Mouse (Mus musculus): ENCODE measurements around the gene Cdsn.

Cdsn gene

GRCm38 (mm10) chr17:35551881-35552414 lies at the start of gene Cdsn:
Gene Cdsn (plus strand): TSS chr17:35552128.
- in situ Hi-C loops (cut with MboI; ENCODE audit: unreplicated experiment in 2 of 2), result no loop called here

DNA sequence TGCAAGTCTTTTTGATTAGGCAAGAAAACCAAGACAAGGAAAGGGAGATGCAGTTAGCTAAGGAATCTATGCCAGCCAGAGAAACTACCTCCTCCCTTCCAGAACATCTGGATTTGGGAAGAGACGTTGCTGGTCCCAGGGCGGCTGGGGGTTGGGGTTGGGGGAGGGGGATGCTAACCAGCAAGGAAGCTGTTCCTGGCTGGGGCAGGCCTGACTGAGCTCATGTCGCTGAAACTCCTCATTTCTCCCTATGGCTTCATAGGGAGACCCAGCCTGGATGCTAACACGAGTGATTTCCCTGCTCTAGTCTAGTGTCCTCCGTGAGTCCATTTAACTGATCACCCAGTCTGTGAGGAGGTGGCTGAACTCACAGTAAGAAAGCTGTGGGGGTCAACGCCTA lies 49.7 kb upstream of the Cdsn start:
- in situ Hi-C loops (cut with MboI; ENCODE audit: unreplicated experiment in 2 of 2), result loop anchor here (25.0 kb wide), 2 partner anchors 365 to 410 kb away; partner anchors contain the start of genes Apom (in 1 of the 2), Atat1 (in 1 of the 2), Bag6 (in 1 of the 2) and D17H6S53E (in 1 of the 2)

DNA sequence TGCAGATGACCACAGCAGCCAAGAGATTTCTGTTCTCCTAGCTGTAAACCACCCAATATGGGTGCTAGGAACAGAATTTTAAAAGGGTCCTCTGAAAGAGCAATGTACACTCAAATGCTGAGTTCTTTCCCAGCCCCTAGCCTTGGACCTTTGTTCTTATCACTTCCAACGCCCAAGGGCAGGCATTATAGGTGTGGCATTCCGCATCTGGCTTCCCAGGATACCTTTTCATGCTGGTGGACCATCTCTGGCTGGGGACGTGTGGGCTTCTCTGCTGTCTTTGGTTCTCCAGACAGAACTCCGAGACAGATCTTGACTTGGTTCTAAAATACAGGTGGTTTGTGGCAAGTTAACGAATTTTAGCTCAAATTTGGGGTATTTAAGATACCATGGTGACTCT lies 49.2 kb upstream of the Cdsn start:
- in situ Hi-C loops (cut with MboI; ENCODE audit: unreplicated experiment in 2 of 2), result loop anchor here (25.0 kb wide), 2 partner anchors 365 to 410 kb away; partner anchors contain the start of genes Apom (in 1 of the 2), Atat1 (in 1 of the 2), Bag6 (in 1 of the 2) and D17H6S53E (in 1 of the 2)

GRCm38 (mm10) chr17:35503849-35504248 lies 48.1 kb upstream of the Cdsn start:
- in situ Hi-C loops (cut with MboI; ENCODE audit: unreplicated experiment in 2 of 2), result loop anchor here (25.0 kb wide), 2 partner anchors 367 to 408 kb away; partner anchors contain the start of genes Apom (in 1 of the 2), Atat1 (in 1 of the 2), Bag6 (in 1 of the 2) and D17H6S53E (in 1 of the 2)

- in situ Hi-C loops (cut with MboI; ENCODE audit: unreplicated experiment in 2 of 2), result loop anchor here (25.0 kb wide), 2 partner anchors 368 to 407 kb away; partner anchors contain the start of genes Apom (in 1 of the 2), Atat1 (in 1 of the 2), Bag6 (in 1 of the 2) and D17H6S53E (in 1 of the 2)
Observed at GRCm38 (mm10) chr17:35504628-35505481, 47.1 kb upstream of the Cdsn start.

DNA sequence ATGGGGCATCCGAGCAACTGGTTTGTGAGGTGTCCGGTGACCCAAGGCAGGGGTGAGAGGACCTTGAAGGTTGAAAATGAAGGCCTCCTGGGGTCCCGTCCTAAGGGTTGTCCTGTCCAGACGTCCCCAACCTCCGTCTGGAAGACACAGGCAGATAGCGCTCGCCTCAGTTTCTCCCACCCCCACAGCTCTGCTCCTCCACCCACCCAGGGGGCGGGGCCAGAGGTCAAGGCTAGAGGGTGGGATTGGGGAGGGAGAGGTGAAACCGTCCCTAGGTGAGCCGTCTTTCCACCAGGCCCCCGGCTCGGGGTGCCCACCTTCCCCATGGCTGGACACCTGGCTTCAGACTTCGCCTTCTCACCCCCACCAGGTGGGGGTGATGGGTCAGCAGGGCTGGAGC lies 46.2 kb upstream of the Cdsn start, which contains the start of gene Pou5f1:
Pou5f1 (plus strand) TSS at position 243 of the 400 bp plus-strand sequence.
- in situ Hi-C loops (cut with MboI; ENCODE audit: unreplicated experiment in 2 of 2), result loop anchor here (25.0 kb wide), 2 partner anchors 368 to 407 kb away; partner anchors contain the start of genes Apom (in 1 of the 2), Atat1 (in 1 of the 2), Bag6 (in 1 of the 2) and D17H6S53E (in 1 of the 2)

GRCm38 (mm10) chr17:35506881-35507280 lies 45.0 kb upstream of the Cdsn start:
- in situ Hi-C loops (cut with MboI; ENCODE audit: unreplicated experiment in 2 of 2), result loop anchor here (25.0 kb wide), 2 partner anchors 370 to 405 kb away; partner anchors contain the start of genes Apom (in 1 of the 2), Atat1 (in 1 of the 2), Bag6 (in 1 of the 2) and D17H6S53E (in 1 of the 2)

DNA sequence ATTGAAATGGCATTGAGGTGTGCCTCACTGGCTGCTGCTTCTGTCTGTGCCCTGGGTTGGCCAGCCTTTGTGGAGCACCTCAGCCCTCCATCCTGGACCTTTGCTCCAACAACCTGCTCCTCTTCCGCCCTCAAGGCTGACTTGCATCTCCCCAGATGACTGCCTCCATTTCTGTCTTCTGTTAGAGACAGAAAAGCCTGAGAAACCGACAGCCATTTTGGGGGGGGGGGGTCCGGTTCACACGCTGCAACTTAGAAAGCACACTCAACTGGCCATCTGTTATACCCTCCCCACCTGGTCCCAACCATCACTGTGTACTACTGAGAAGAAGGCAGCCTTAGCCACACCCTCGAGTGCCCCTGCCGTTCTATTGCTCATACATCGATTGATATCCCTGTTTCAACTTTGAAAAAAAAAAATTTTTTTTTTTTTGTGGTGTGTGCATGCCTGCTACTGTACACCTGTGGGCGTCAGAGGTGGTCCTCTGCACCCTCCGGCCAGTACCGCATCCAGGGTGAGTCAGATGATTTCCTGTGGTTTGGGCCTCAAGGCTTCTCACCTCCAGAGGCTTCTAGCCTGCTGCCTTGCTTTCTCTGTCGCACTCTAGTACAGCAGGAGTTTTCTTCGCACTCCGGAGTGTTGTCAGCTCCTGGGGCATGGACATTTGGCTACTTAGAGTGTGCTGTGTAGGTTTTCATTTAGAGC lies 44.2 kb upstream of the Cdsn start:
- in situ Hi-C loops (cut with MboI; ENCODE audit: unreplicated experiment in 2 of 2), result loop anchor here (25.0 kb wide), 2 partner anchors 370 to 405 kb away; partner anchors contain the start of genes Apom (in 1 of the 2), Atat1 (in 1 of the 2), Bag6 (in 1 of the 2) and D17H6S53E (in 1 of the 2)

- in situ Hi-C loops (cut with MboI; ENCODE audit: unreplicated experiment in 2 of 2), result loop anchor here (25.0 kb wide), 2 partner anchors 371 to 404 kb away; partner anchors contain the start of genes Apom (in 1 of the 2), Atat1 (in 1 of the 2), Bag6 (in 1 of the 2) and D17H6S53E (in 1 of the 2)
Observed at GRCm38 (mm10) chr17:35508279-35508678, 43.6 kb upstream of the Cdsn start.

DNA sequence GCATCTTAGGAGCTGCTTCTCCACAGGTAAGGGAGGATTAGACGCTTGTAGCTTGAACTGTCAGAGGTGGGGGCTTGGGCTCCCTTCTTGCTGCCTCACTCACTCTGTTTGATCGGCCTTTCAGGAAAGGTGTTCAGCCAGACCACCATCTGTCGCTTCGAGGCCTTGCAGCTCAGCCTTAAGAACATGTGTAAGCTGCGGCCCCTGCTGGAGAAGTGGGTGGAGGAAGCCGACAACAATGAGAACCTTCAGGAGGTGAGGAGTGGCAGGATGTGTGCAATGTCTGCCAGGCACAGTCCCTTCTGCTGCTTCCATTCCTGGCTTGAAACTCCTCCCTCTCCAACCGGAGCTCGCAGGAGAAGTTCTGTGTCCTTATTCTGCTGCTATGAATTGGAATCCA lies 42.6 kb upstream of the Cdsn start:
- in situ Hi-C loops (cut with MboI; ENCODE audit: unreplicated experiment in 2 of 2), result loop anchor here (25.0 kb wide), 2 partner anchors 372 to 403 kb away; partner anchors contain the start of genes Apom (in 1 of the 2), Atat1 (in 1 of the 2), Bag6 (in 1 of the 2) and D17H6S53E (in 1 of the 2)

DNA sequence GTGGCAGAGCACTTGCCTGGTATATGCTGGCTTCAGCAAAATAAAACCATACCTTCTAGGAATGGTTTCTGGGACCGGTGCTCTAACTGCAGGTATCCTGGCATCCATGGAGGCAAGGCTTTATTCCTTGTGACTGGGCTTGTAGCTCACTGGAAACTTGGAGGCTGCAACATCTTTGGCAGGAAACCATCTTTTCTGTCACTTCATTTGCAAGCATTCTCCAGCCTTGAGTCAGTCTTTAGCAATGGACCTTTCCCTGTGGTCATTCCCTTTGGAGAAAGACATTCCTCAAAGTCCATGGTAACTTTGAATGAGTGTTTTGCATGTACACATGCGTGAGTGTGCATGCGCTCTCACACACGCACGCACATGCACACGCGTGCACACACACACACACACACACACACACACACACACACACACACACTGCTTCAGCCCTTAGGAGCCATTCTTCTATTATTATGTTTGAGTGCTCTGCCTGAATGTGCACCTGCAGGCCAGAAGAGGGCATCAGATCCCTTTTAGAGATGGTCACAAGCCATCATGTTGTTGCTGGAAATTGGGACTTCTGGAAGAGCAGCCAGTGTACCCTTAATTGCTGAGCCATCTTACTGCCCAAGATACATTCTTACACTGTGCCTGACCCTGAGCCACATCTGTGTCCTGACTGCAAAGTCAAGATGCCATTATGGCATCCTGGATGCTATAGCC lies 38.9 kb upstream of the Cdsn start:
- in situ Hi-C loops (cut with MboI; ENCODE audit: unreplicated experiment in 2 of 2), result loop anchor here (25.0 kb wide), 2 partner anchors 376 to 399 kb away; partner anchors contain the start of genes Apom (in 1 of the 2), Atat1 (in 1 of the 2), Bag6 (in 1 of the 2) and D17H6S53E (in 1 of the 2)

- in situ Hi-C loops (cut with MboI; ENCODE audit: unreplicated experiment in 2 of 2), result loop anchor here (25.0 kb wide), 2 partner anchors 377 to 398 kb away; partner anchors contain the start of genes Apom (in 1 of the 2), Atat1 (in 1 of the 2), Bag6 (in 1 of the 2) and D17H6S53E (in 1 of the 2)
Observed at GRCm38 (mm10) chr17:35513886-35514285, 38.0 kb upstream of the Cdsn start.

DNA sequence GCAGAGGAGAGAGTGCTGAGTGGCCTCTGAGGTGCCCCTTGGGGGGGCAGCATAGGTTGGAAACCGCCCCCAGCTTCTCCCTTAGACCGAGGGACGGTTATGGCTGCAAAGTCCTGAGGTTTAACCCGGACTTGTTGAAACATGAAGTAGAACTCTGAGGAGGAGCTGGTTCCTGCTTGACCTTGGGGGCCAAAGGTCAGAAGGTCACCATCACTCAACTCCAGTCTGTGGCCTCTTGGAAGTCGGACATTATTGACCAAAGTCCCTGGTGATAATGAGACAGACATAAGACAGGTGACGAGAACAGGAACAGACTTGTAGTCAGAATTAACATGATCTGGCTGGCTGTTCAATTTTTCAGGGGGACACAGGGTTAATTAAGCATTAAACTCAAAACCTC lies 37.2 kb upstream of the Cdsn start:
- in situ Hi-C loops (cut with MboI; ENCODE audit: unreplicated experiment in 2 of 2), result loop anchor here (25.0 kb wide), 2 partner anchors 377 to 398 kb away; partner anchors contain the start of genes Apom (in 1 of the 2), Atat1 (in 1 of the 2), Bag6 (in 1 of the 2) and D17H6S53E (in 1 of the 2)

DNA sequence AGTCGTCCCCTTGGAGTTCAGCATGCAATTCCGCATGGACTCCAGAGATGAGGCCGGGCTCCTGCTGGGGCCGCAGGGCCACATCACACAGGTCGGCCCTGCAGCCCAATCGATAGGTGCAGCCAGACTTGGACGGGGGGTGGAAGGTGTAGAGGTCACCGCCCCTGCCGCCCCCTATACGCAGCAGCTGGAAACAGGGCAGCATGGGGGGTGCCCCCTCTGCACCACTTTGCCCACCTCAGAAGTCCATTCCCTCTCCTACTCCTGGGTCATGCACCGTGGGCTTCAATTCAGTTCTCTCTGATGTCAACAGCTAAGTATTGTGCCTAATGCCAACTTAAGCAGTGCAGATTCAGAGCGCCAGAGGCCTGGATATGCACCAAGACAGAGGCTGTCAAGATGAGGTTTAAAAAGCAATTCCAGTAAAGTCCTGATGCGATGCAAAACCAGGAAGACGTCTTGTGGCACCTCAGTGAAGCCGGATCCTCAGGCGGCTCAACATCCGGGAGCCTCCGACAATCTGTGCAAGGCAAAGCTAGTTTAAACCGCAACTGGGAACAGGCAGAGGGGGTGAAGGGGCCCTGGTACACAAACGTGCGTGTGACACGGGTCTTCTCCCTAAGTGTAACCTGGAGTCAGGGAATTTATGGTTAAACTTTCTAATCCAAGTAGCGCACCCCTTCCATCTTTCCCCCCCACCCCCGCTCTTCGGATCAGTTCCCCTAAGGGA lies 35.9 kb upstream of the Cdsn start:
- in situ Hi-C loops (cut with MboI; ENCODE audit: unreplicated experiment in 2 of 2), result loop anchor here (25.0 kb wide), 2 partner anchors 379 to 396 kb away; partner anchors contain the start of genes Apom (in 1 of the 2), Atat1 (in 1 of the 2), Bag6 (in 1 of the 2) and D17H6S53E (in 1 of the 2)

DNA sequence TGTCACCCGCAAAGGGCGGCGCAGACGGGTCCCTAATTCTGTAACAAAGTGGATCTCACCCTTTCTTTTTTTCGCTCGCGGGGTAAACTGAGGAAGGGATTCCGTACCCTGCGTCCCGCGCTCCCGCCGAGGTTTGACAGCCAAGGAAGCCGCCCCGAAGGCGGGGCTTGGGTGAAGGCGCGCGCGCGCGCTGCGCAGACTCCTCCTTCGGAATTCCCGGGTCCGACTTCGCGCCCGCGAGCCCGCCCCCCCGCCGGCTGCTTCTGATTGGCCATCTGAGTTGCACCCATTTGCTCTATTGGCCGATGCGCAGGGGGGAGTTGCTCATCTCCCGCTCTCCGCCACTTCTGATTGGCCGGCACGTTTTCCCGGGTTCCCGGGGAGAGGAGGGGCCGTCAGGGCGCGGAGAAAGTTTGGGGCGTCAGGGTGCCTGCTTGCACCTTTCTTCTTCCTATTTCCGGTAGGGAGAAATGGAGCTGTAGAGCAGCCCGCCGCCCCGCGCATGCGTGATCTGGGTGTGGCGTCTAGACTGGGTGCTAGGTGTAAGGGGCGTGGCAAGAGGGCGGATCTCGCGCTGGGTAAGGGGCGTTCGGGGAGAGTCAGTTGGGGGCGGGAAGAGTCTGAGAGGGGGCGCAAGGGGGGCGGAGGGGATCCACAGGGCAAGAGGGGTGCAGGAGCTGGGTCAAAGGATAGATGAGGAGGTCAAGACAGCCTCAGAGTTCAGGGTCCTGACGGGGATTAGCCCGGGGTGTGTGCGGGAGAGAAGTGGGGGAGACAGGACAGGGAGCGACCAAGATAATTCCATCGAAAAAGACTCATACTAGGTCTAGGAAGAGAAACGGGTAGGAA lies 35.1 kb upstream of the Cdsn start, which contains the start of the genes Tcf19 and Cchcr1:
Tcf19 (minus strand) TSS at position 173 of the 849 bp plus-strand sequence.
Cchcr1 (plus strand) TSS at position 449 of the 849 bp plus-strand sequence.
- in situ Hi-C loops (cut with MboI; ENCODE audit: unreplicated experiment in 2 of 2), result loop anchor here (25.0 kb wide), 2 partner anchors 380 to 395 kb away; partner anchors contain the start of genes Apom (in 1 of the 2), Atat1 (in 1 of the 2), Bag6 (in 1 of the 2) and D17H6S53E (in 1 of the 2)

GRCm38 (mm10) chr17:35517526-35517925 lies 34.4 kb upstream of the Cdsn start:
- in situ Hi-C loops (cut with MboI; ENCODE audit: unreplicated experiment in 2 of 2), result loop anchor here (25.0 kb wide), 2 partner anchors 380 to 395 kb away; partner anchors contain the start of genes Apom (in 1 of the 2), Atat1 (in 1 of the 2), Bag6 (in 1 of the 2) and D17H6S53E (in 1 of the 2)

Measured in v-Abl transformed pro-B cells (cell line).